Mouse (Mus musculus) liver, postnatal 0 days (tissue): ENCODE measurements around the gene Nrxn2.

Experiments used
- CTCF ChIP-seq: sonication (generic); IDR thresholded peaks from 2 replicates; pipeline ENCODE4 v1.5.1; 2016; ENCODE audit warnings: antibody characterized with exemption, low read depth
- EP300 ChIP-seq: IDR thresholded peaks from 2 replicates; pipeline ENCODE4 v1.6.1; 2016; ENCODE audit warnings: antibody characterized with exemption, low read depth, mild to moderate bottlenecking

- TF ChIP-seq CTCF, result no peak
- no peak for TF ChIP-seq EP300
Observed at GRCm38 (mm10) chr19:6393637-6394036, 24.9 kb upstream of the Nrxn2 start.
